Mouse (Mus musculus) layer of hippocampus, adult 2 months (tissue): ENCODE results near the gene Mark1. TPM values are rescaled to one million over a fixed set of nuclear protein-coding genes. Genes with fewer than 3 reads are reported as not detected.

ENCODE experiments used
- DNase-seq, 2 experiments: peaks; one replicate each; pipeline ENCODE4 v3.0.0; 2022; ENCODE audit warnings: low spot score in 2 of 2
- H3K27ac ChIP-seq: fragments of 200-600 bp; 2 replicates; pipeline ENCODE4 v1.8.1; 2022
- H3K4me3 ChIP-seq: fragments of 200-600 bp; 2 replicates; pipeline ENCODE4 v1.8.1; 2022; ENCODE audit warnings: mild to moderate bottlenecking
- CTCF ChIP-seq: fragments of 200-600 bp; conservative IDR thresholded peaks from 2 replicates; pipeline ENCODE4 v1.8.1; 2022; ENCODE audit warnings: antibody characterized with exemption, mild to moderate bottlenecking, moderate library complexity
- long read RNA-seq, 2 experiments: library from polyadenylated mRNA; stranded (forward); transcript quantifications; one replicate each; pipeline ENCODE4 v2.0.0; 2021; ENCODE audit warnings: borderline mapping rate in 2 of 2
- total RNA-seq, 2 experiments: library from RNA; stranded (reverse); gene quantifications; 2 replicates each; pipeline ENCODE4 v1.2.3; 2021

Mark1 gene
- total RNA-seq, result 10 to 100 TPM; 49.4 to 51.6 TPM
- long read RNA-seq, experiment 1, full-length matches to known transcripts, result 27 of 37 reads
- long read RNA-seq, experiment 1, partial matches to known transcripts, result 3 of 37 reads
- long read RNA-seq, experiment 1, other reads (novel, unspliced or antisense), result 7 of 37 reads
- long read RNA-seq, experiment 2, full-length matches to known transcripts, result 33 of 58 reads
- long read RNA-seq, experiment 2, partial matches to known transcripts, result 7 of 58 reads
- long read RNA-seq, experiment 2, other reads (novel, unspliced or antisense), result 18 of 58 reads

- no peak for TF ChIP-seq CTCF
- peak in 1 of 2 experiments; percentile 13 for DNase-seq
- peak within 1 kb of the TSS; percentile 93 for H3K27ac ChIP-seq
- peak within 1 kb of the TSS; percentile 82 for H3K4me3 ChIP-seq
Measured at GRCm38 (mm10) chr1:184999071-184999750, at the start of gene Mark1. Mark1 (minus strand) TSS chr1:184999570.

GRCm38 (mm10) chr1:185047516-185048247, 48.3 kb upstream of the Mark1 start:
- no peak for TF ChIP-seq CTCF
- no peak overlapping the region for H3K27ac ChIP-seq
- no peak overlapping the region for H3K4me3 ChIP-seq
- DNase-seq, result no peak

GRCm38 (mm10) chr1:185046513-185046912, 47.1 kb upstream of the Mark1 start:
- Histone ChIP-seq H3K4me3 (no peak overlapping the region), H3K27ac (no peak overlapping the region)
- TF ChIP-seq CTCF, result no peak
- no peak for DNase-seq

- DNase-seq, result no peak
- no peak for TF ChIP-seq CTCF
- H3K27ac ChIP-seq, result no peak overlapping the region
- H3K4me3 ChIP-seq, result no peak overlapping the region
Measured at GRCm38 (mm10) chr1:185038183-185038686, 38.9 kb upstream of the Mark1 start.

GRCm38 (mm10) chr1:185030565-185030964, 31.2 kb upstream of the Mark1 start:
- TF ChIP-seq CTCF, result no peak
- DNase-seq, result no peak
- no peak overlapping the region for H3K4me3 ChIP-seq
- H3K27ac ChIP-seq, result no peak overlapping the region

GRCm38 (mm10) chr1:185020429-185021168, 21.2 kb upstream of the Mark1 start:
- DNase-seq, result no peak

GRCm38 (mm10) chr1:185012566-185012965, 13.2 kb upstream of the Mark1 start:
- DNase-seq, result no peak
- Histone ChIP-seq H3K27ac (no peak overlapping the region), H3K4me3 (no peak overlapping the region)
- no peak for TF ChIP-seq CTCF

More at GRCm38 (mm10) chr1:185020429-185021168, 21.2 kb upstream of the Mark1 start:
- TF ChIP-seq CTCF, result no peak
- no peak overlapping the region for H3K27ac ChIP-seq
- H3K4me3 ChIP-seq, result no peak overlapping the region

- Histone ChIP-seq H3K4me3 (no peak overlapping the region), H3K27ac (no peak overlapping the region)
- DNase-seq, result no peak
- no peak for TF ChIP-seq CTCF
Measured at GRCm38 (mm10) chr1:185007066-185007465, 7.7 kb upstream of the Mark1 start.

GRCm38 (mm10) chr1:184999780-185000599, 620 bp upstream of the Mark1 start:
- Histone ChIP-seq H3K27ac (peak overlapping the region; percentile 83), H3K4me3 (peak overlapping the region; percentile 59)
- TF ChIP-seq CTCF, result no peak; the same call in 1 of the 2 replicates
- DNase-seq, result peak; percentile 60 to 65

- H3K4me3 ChIP-seq, result peak overlapping the region; percentile 82
- DNase-seq, result no peak
- no peak for TF ChIP-seq CTCF
- peak overlapping the region; percentile 93 for H3K27ac ChIP-seq
Measured at GRCm38 (mm10) chr1:184998631-184999030, 739 bp downstream of the Mark1 start.

- Histone ChIP-seq H3K27ac (peak overlapping the region; percentile 93; the same call in 1 of the 2 replicates), H3K4me3 (peak overlapping the region; percentile 82)
- no peak for DNase-seq
- no peak for TF ChIP-seq CTCF
Measured at GRCm38 (mm10) chr1:184998161-184998560, 1.2 kb downstream of the Mark1 start.
